Mouse (Mus musculus): ENCODE measurements around the gene Bcar3. TPM values are rescaled to one million over a fixed set of nuclear protein-coding genes. Genes with fewer than 3 reads are reported as not detected.

The Bcar3 gene
- total and polyA plus RNA-seq, 3 experiments, result not detected

DNA sequence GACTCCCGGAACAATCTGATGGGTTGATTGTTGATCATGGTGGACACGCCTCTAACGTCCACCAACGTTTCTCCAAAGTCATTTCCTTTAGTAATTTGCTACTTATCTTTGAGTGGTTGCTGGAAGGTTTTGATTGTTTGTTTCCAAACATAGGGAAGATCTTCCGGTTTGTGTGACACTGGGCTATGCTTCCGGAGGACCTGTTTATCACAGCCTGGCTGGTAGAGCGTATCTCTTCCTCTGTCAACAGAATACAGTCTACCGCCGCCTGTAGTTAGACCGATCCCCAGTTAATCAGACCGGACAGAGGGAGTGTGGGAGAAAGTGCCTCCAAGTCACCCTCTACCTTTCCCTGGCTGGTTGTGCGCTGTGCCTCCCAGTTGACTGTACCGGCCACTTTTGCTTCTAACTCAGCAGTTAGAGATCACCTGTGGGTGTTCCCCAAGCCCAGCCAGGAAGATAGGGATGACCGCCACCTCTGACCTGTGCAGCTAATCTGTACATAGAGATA, 216.4 kb downstream of the Bcar3 start:
- H3K36me3 ChIP-seq (ENCODE audit: control insufficient read depth in 1 of 2, insufficient read depth in 2 of 2, low read length in 2 of 2), result no peaks in the 10 kb centered on the region
- H3K9ac ChIP-seq (ENCODE audit: control insufficient read depth, low read depth, low read length, poor library complexity, severe bottlenecking), result no peak overlapping the region

GRCm38 (mm10) chr3:122510932-122511331, 217.0 kb downstream of the Bcar3 start:
- H3K4me3 ChIP-seq (ENCODE audit: control insufficient read depth in 1 of 2, insufficient read depth in 1 of 2, low read depth in 2 of 2, low read length in 2 of 2), result no peak overlapping the region
- no peaks in the 10 kb centered on the region for H3K36me3 ChIP-seq (ENCODE audit: control insufficient read depth in 1 of 2, insufficient read depth in 2 of 2, low read length in 2 of 2)
- H3K4me1 ChIP-seq (ENCODE audit: control insufficient read depth in 1 of 2, insufficient read depth in 2 of 2, low read length in 2 of 2), result no peaks in the 10 kb centered on the region
- no peaks in the 10 kb centered on the region for H3K79me2 ChIP-seq (ENCODE audit: control insufficient read depth, insufficient read depth, low read length, poor library complexity)
- H3K9me3 ChIP-seq (replicated peaks; ENCODE audit: insufficient read depth, low read length), result no peaks in the 10 kb centered on the region
- H3K27ac ChIP-seq (ENCODE audit: control insufficient read depth, low read depth, low read length), result no peak overlapping the region
- TF ChIP-seq ZMIZ1 (IDR thresholded peaks at IDR 0.05; ENCODE audit: low read depth, low read length), result no peak
- no peak for TF ChIP-seq MEF2A (IDR thresholded peaks at IDR 0.05; ENCODE audit: extremely low read depth, insufficient replicate concordance, low read depth, low read length, poor library complexity, severe bottlenecking)
- no peak for TF ChIP-seq GABPA (IDR thresholded peaks at IDR 0.05; ENCODE audit: low read depth, low read length)
- TF ChIP-seq ELF1 (IDR thresholded peaks at IDR 0.05; ENCODE audit: low read depth, low read length), result no peak
- TF ChIP-seq RAD21 (IDR thresholded peaks at IDR 0.05; ENCODE audit: low read depth, low read length), result no peak
- TF ChIP-seq KAT2A (conservative IDR thresholded peaks at IDR 0.05; ENCODE audit: low read depth, low read length), result no peak
- no peak overlapping the region for H3K9ac ChIP-seq (ENCODE audit: control insufficient read depth, low read depth, low read length, poor library complexity, severe bottlenecking)
- no peak for DNase-seq (ENCODE audit: low read depth, low spot score)
- H3K27me3 ChIP-seq (ENCODE audit: control insufficient read depth in 1 of 2, insufficient read depth in 2 of 2, low read length in 2 of 2), result no peaks in the 10 kb centered on the region

More for the DNA sequence above, 216.4 kb downstream of the Bcar3 start:
- H3K9me3 ChIP-seq (replicated peaks; ENCODE audit: insufficient read depth, low read length), result no peaks in the 10 kb centered on the region
- TF ChIP-seq ELF1 (IDR thresholded peaks at IDR 0.05; ENCODE audit: low read depth, low read length), result no peak
- no peak for TF ChIP-seq NELFE (IDR thresholded peaks at IDR 0.05; ENCODE audit: low read depth, low read length)
- no peak for TF ChIP-seq E2F4 (IDR thresholded peaks at IDR 0.05; ENCODE audit: borderline replicate concordance, low read depth, low read length)
- no peak for TF ChIP-seq CHD2 (IDR thresholded peaks at IDR 0.05; ENCODE audit: low read length)
- no peak for TF ChIP-seq SMC3 (IDR thresholded peaks at IDR 0.05; ENCODE audit: low read depth, low read length)
- TF ChIP-seq TAL1 (IDR thresholded peaks at IDR 0.05; ENCODE audit: low read length), result no peak
- TF ChIP-seq HCFC1 (IDR thresholded peaks at IDR 0.05; ENCODE audit: low read depth, low read length), result no peak
- no peak for TF ChIP-seq TBP (IDR thresholded peaks at IDR 0.05; ENCODE audit: low read depth, low read length)
- TF ChIP-seq MAFK (IDR thresholded peaks at IDR 0.05; ENCODE audit: borderline replicate concordance, low read depth, low read length), result no peak
- TF ChIP-seq MYC (IDR thresholded peaks at IDR 0.05; ENCODE audit: low read depth, low read length), result no peak
- no peaks in the 10 kb centered on the region for H3K4me1 ChIP-seq (ENCODE audit: control insufficient read depth in 1 of 2, insufficient read depth in 2 of 2, low read length in 2 of 2)
- H3K27ac ChIP-seq (ENCODE audit: control insufficient read depth, low read depth, low read length), result no peak overlapping the region
- H3K4me3 ChIP-seq (ENCODE audit: control insufficient read depth in 1 of 2, insufficient read depth in 1 of 2, low read depth in 2 of 2, low read length in 2 of 2), result no peak overlapping the region
- H3K79me2 ChIP-seq (ENCODE audit: control insufficient read depth, insufficient read depth, low read length, poor library complexity), result no peaks in the 10 kb centered on the region
- H3K27me3 ChIP-seq (ENCODE audit: control insufficient read depth in 1 of 2, insufficient read depth in 2 of 2, low read length in 2 of 2), result no peaks in the 10 kb centered on the region
- DNase-seq (ENCODE audit: low read depth, low spot score), result no peak

Measured in MEL (cell line).